Mouse (Mus musculus): ENCODE results near the gene Ercc5.

Gene Ercc5

DNA sequence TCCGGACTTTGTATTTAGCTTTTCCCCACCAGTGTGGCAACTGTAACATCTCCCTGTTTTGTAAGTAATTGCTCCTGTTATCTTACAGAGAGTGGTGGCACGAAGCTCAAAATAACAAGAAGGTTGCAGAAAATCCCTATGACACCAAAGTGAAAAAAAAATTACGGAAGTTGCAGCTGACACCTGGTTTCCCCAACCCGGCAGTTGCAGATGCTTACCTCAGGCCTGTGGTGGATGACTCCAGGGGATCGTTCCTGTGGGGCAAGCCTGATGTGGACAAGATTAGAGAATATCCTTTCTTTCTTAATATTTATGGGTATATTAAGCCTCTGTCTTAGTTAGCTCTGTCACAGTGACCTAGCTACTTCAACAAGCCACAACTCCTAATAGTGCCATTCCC is 30.5 kb downstream of the Ercc5 start:
- DNase-seq = no peak

DNA sequence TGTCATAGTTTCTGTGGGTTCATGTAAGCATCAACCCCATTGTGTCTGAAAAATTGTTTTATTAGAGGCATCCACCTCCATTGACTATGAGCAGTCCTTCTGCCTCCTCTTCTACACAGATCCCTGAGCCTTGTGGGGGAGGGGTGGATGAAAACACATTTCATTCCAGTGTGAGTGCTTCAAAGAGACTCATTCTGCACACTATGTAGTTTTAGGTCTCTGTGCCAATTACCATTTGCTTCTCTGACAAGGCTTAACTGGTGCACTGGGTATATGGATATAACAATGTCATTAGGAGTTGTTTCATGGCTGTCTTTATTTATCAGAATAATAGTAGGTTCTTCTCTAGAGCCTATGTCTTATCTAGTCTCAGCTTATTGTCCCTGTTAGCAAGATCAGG is 38.9 kb downstream of the Ercc5 start:
- DNase-seq = no peak

DNA sequence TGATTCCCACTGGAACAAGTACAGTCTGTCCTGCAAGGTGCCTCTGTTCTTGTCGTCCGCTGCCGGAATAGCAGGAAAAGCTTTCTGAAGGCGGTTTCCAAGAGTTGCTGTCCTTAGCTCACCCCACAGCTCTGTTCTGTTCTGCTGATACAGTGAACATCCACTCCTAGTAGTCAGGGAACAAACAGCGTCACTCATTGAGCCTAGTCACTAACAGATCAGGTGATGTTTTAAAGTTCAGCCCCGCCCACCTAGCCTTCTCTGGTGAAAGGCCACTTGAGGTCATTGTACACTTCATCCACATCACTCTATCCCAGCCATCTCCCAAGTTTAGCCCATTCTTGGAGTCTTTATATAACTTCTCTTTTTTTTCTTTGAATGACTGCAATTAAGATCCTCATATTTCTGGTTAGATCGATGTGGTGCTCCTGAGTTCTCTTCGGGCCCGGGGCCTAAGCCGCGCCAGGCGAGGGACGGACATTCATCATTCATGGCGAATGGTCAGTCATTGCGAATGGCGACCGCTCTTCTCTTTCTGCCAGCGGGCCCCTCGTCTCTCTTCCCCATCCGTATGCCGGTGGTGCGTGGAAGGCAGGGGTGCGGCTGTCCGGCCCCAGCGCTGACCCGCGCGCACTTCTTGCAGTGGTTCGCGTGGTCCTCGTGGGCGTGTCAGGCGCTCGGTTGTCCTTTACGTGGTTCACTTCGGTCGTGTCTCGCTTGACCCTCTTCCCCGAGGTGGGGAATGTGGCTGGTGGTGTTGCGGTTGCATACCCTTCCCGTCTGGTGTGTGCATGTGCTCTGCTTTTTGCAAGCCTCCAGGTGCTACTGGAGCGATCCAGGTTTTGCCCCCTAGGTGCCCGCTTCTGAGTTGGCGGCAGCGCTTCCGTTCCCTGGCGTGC is 51.0 kb downstream of the Ercc5 start:
- DNase-seq = peak; percentile 79 to 85

DNA sequence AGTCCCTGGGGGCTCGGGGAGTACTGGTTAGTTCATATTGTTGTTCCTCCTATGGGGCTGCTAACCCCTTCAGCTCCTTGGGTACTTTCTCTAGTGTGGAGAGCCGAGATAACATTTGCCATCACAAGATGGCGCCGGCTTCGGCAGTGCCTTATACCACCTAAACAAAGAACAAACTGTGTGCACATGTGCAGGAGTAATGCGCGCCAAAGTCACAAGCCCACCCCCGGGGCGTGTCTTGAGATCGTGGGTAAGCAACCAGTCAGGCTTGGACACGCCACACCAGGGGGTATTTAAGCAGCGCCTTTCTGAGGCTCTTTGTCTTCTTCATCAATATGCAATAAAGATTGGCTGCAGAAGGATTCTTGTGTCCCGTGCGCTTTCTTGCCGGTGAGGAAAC is 55.3 kb downstream of the Ercc5 start:
- no peak for DNase-seq

DNA sequence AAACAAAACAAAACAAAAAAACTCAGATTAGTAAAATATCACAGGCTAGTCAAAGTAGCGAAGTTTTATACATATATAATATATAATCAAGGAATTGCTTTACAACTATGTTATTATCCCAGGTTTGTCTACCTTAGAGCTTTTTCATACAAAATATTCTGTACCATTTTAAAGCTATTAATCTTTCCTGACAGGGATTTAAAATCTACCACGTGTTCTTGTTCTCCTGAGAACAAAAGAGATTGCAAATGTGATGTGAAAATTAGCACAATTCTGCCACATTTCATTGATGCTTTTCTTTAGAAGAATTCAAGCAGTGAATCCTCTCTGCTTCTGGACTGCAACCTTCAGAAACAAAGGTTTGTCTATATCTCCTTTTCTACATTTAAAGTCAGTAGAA is 66.9 kb downstream of the Ercc5 start:
- DNase-seq = no peak

DNA sequence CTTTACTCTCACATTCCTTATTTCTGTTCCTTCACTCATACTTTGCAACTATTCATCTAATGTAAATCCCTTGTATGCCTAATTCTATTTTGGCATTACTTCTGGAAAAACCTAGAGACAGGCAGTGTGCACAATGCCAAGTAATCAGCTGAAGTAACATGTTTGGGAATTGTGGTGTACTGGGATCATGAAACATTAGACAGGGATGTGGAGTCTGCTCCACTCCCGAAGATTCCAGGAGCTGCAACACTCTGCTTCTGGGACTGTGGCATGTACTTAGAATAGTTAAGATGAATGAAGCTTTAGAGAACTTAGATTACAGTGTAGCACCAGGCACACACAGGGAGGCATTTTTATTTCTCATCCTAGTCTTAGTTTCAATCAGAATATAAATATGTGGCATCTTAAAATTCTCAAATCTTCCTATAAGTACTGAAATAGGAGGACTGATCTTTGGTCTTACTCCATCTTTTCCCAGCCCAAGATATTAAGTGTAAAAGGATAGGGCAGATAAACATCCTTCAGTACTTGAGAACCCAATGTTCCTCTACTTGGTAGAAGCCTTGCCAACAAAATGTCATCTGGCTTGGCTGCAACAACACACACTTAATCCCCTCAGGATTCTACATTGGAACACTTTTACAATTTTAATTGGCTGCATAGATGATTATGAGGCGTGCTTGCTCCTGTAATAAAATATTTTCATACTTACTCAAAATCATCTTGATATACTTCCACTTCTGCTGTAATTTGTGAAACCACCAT is 69.0 kb downstream of the Ercc5 start:
- no peak for DNase-seq

DNA sequence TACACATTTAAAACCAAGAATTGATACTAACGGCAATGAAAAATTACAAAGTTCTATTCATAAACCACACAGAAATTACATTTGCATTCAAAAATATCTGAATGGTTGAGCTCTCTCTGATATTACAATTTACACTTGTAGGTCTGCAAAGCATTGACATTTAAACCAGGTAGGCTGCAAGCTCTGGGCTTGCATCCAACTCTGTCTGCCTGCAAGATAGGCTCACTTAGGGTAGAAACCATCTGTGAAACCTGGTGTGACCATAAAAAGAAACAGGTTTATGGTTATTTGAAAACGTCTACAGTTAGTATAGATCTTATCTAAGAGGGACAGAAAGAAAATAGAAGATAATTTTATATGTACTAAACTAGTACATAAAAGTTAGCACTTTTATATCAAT is 69.6 kb downstream of the Ercc5 start:
- DNase-seq = no peak

DNA sequence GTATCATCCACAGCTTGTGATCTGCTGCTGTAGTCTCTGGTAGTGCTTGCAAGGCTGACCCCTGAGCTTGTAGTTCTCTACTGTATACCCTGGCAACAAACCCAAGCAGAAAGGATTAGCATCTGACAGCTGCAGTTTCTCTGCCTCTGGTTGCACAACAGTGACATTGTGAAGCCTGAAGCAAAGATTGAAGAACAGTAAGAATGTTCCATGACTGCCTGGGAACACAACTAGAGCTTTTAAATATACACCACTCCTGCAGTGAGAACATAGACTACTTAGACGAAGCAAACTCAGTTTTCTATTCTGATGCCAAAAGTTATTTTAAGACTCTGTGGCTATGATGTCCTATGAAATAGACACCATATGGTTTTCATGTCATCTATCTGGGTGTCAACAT is 71.3 kb downstream of the Ercc5 start, which contains the start of gene Mettl21e:
TSS of gene Mettl21e (minus strand) at position 86 of the 400 bp plus-strand sequence.
- no peak for DNase-seq

DNA sequence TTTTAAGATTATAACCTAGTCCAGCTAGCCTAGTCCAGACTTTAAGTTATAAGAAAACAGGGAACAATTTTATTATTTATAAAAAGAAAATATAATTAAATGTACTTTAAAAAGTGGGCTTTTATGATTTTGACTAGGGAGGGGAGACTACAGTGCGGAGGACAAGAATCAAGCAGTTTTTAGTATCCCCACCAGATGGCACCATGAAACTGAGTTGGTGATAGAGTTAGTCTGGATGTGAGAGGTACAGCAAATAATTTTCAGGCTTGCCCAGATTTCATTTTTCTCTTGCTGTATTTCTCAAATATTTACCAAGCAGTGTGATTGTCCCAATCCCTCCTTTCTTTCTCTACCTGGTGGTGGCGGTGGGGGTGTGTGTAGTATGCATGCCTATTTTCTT is 81.5 kb downstream of the Ercc5 start:
- DNase-seq = peak in 1 of 2 experiments; percentile 17

All from kidney, adult 8-10 months (tissue).